ENCODE assay signal across 10 mouse cellular contexts in the genomic region with DNA sequence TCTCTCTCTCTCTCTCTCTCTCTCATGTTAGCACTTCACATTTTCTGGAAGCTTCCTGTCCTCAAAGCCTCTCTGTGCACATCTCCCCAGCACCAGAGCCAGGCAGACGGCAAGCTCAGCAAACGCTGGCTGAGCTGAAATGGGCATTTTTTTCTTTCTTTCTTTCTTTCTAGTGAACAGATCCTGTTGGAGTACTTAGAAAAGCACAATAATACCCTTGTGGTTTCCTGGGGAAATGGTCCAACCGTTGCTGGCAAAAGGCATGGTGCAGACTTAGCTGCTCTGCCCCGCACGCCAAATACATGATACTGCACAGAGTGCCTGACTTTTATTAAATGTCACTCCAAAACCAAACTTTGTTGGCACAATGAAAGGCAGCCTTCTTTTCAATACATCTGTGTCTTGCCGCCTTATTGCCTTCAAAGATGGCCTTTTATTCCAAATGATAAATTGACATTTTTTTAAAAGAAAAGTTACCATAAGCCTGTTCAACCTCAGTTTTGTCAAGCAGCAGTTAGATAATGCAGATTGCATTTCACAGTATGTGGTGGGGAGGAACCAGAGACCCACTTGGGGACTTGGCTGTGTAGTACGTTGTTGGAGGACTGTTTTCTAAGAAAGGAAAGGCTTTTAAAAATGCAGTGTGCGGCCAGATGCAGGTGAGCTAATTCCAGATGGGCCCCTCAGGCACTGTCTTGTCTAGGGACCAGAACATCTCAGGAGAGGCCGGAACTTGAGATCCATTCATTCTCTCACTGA. TPM values are rescaled to one million over a fixed set of nuclear protein-coding genes. Genes with fewer than 3 reads are reported as not detected.
DNase-seq lines count a peak whose midpoint lies in the region; ATAC-seq lines count a peak whose summit lies in the region.
"Had no signal": no experiment of that assay in that cellular context is flagged by ENCODE, and none has a peak within 500 bp of the region (broad histone marks: within the 10 kb centered on the region; RNA-seq: fewer than 3 reads in every experiment).

No protein-coding gene starts in this region.

- H3K4me1 ChIP-seq in heart, embryonic 11.5 days (ENCODE audit: control insufficient read depth, insufficient read depth, low read length) = peaks cover 8% of the 10 kb centered on the region
- H3K4me1 ChIP-seq in limb, embryonic 12.5 days (replicated peaks) = peaks cover 48% of the 10 kb centered on the region
- peaks cover 17% of the 10 kb centered on the region for H3K4me1 ChIP-seq in kidney, embryonic 15.5 days

- H3K27ac ChIP-seq in heart, embryonic 11.5 days (ENCODE audit: low read depth, low read length) = no peak overlapping the region
- peak overlapping the region; percentile 85 for H3K27ac ChIP-seq in limb, embryonic 12.5 days
- no peak overlapping the region for H3K27ac ChIP-seq in kidney, embryonic 15.5 days

- peak; percentile 91 for DNase-seq in heart, adult 11 months
- peak; percentile 64 for DNase-seq in brain, adult 2 months (ENCODE audit: low read depth, low spot score)
- peak; percentile 42 for DNase-seq in gastrocnemius, postnatal 10 days
- DNase-seq in thymus, postnatal 4 days = peak; percentile 50
- DNase-seq in lung, postnatal 14 days = no peak
- DNase-seq: lung, embryonic 14.5 days had no signal

- H3K36me3 ChIP-seq in heart, embryonic 11.5 days (ENCODE audit: control insufficient read depth, insufficient read depth, low read length) = no peaks in the 10 kb centered on the region
- H3K36me3 ChIP-seq in limb, embryonic 12.5 days = no peaks in the 10 kb centered on the region
- H3K36me3 ChIP-seq in kidney, embryonic 15.5 days = no peaks in the 10 kb centered on the region

- H3K4me2 ChIP-seq in heart, embryonic 11.5 days = no peak overlapping the region
- no peak overlapping the region for H3K4me2 ChIP-seq in limb, embryonic 12.5 days
- H3K4me2 ChIP-seq in kidney, embryonic 15.5 days = no peak overlapping the region
- H3K4me2 ChIP-seq: lung, embryonic 14.5 days had no signal

- no peak overlapping the region for H3K9ac ChIP-seq in heart, embryonic 11.5 days (ENCODE audit: low read depth, low read length)
- no peak overlapping the region for H3K9ac ChIP-seq in limb, embryonic 12.5 days (replicated peaks)
- no peak overlapping the region for H3K9ac ChIP-seq in kidney, embryonic 15.5 days
- H3K9ac ChIP-seq: lung, embryonic 14.5 days had no signal

- H3K4me3 ChIP-seq in heart, embryonic 11.5 days (ENCODE audit: low read depth, low read length) = no peak overlapping the region
- no peak overlapping the region for H3K4me3 ChIP-seq in limb, embryonic 12.5 days (replicated peaks)
- H3K4me3 ChIP-seq in kidney, embryonic 15.5 days (replicated peaks) = no peak overlapping the region

- 71% methylated on average over 9 of the region's 9 CpGs for WGBS in heart, embryonic 11.5 days (ENCODE audit: insufficient replicate concordance)
- WGBS in limb, embryonic 12.5 days = 58% methylated on average over 9 of the region's 9 CpGs
- 77% methylated on average over 9 of the region's 9 CpGs for WGBS in kidney, embryonic 15.5 days

- no peak for ATAC-seq in heart, embryonic 11.5 days (replicated peaks; ENCODE audit: insufficient number of reproducible peaks, low FRiP score, low TSS enrichment)
- ATAC-seq in limb, embryonic 12.5 days (ENCODE audit: insufficient number of reproducible peaks, insufficient read depth, low FRiP score, low TSS enrichment, low read depth) = no peak
- ATAC-seq in kidney, embryonic 15.5 days (replicated peaks; ENCODE audit: low FRiP score) = no peak

- no peaks in the 10 kb centered on the region for H3K27me3 ChIP-seq in heart, embryonic 11.5 days (ENCODE audit: control insufficient read depth, insufficient read depth, low read length)
- no peaks in the 10 kb centered on the region for H3K27me3 ChIP-seq in limb, embryonic 12.5 days
- no peaks in the 10 kb centered on the region for H3K27me3 ChIP-seq in kidney, embryonic 15.5 days

- H3K9me3 ChIP-seq in heart, embryonic 11.5 days (replicated peaks; ENCODE audit: control insufficient read depth, low read length) = no peaks in the 10 kb centered on the region
- H3K9me3 ChIP-seq in limb, embryonic 12.5 days = no peaks in the 10 kb centered on the region
- H3K9me3 ChIP-seq in kidney, embryonic 15.5 days (replicated peaks) = no peaks in the 10 kb centered on the region
- H3K9me3 ChIP-seq: G1E had no signal

RNA-seq across cellular contexts. Expression of gene Zfp957, which starts 46.9 kb away (rescaled TPM):
- polyA plus RNA-seq in heart, embryonic 11.5 days (2014; fragmentation: Nextera tagmentation; extraction: Ambion mirVana) = not detected in 2 replicates
- not detected for total RNA-seq in gastrocnemius, postnatal 10 days (2021)
- not detected in 2 replicates for polyA plus RNA-seq in limb, embryonic 12.5 days (2016; fragmentation: Nextera tagmentation; extraction: Ambion mirVana)
- 0.14 TPM in 1 of 2 replicates, not detected in the other for polyA plus RNA-seq in kidney, embryonic 15.5 days (2015; fragmentation: Nextera tagmentation; extraction: Ambion mirVana)
- total RNA-seq: G1E had no signal
- polyA plus RNA-seq: G1E; lung, embryonic 14.5 days had no signal
